Mouse (Mus musculus) hindbrain, embryonic 13.5 days (tissue): ENCODE data around the gene Ppp2r2d. TPM values are rescaled to one million over a fixed set of nuclear protein-coding genes. Genes with fewer than 3 reads are reported as not detected.

Source experiments
- ATAC-seq: fragments of 200-750 bp; cut with Nextera tagmentation; 2 replicates; pipeline ENCODE4 v1.8.0; 2017; ENCODE audit warnings: moderate TSS enrichment; ENCODE audit not compliant: low FRiP score
- H3K27ac ChIP-seq: fragments of 300-500 bp; sonication (generic); 2 replicates; pipeline ENCODE4 v1.5.1; 2015; ENCODE audit warnings: inconsistent platforms, mild to moderate bottlenecking, moderate library complexity
- H3K27me3 ChIP-seq: fragments of 300-500 bp; sonication (generic); 2 replicates; pipeline ENCODE4 v1.6.1; 2015; ENCODE audit warnings: mild to moderate bottlenecking, inconsistent platforms
- H3K36me3 ChIP-seq: fragments of 300-500 bp; sonication (generic); 2 replicates; pipeline ENCODE4 v1.6.1; 2015; ENCODE audit warnings: mild to moderate bottlenecking, inconsistent platforms
- H3K4me1 ChIP-seq: fragments of 300-500 bp; sonication (generic); replicated peaks from 2 replicates; pipeline ENCODE4 v1.6.1; 2015; ENCODE audit warnings: inconsistent platforms
- H3K4me2 ChIP-seq: fragments of 300-500 bp; sonication (generic); 2 replicates; pipeline ENCODE4 v1.6.1; 2015; ENCODE audit warnings: inconsistent platforms, mild to moderate bottlenecking, moderate library complexity
- H3K4me3 ChIP-seq: fragments of 300-500 bp; sonication (generic); 2 replicates; pipeline ENCODE4 v1.5.1; 2015; ENCODE audit warnings: mild to moderate bottlenecking, inconsistent platforms
- H3K9ac ChIP-seq: fragments of 300-500 bp; sonication (generic); 2 replicates; pipeline ENCODE4 v1.6.1; 2015; ENCODE audit warnings: mild to moderate bottlenecking, inconsistent platforms
- H3K9me3 ChIP-seq: fragments of 300-500 bp; sonication (generic); 2 replicates; pipeline ENCODE4 v1.6.1; 2016; ENCODE audit warnings: inconsistent platforms
- WGBS: fragments of 180-500 bp; shearing (Covaris S2); methylation state at CpG from one replicate; pipeline ENCODE4 v1.1.7; 2015; 5-methylcytosine and 5-hydroxymethylcytosine counted together
- polyA plus RNA-seq: library from polyadenylated mRNA; unstranded; fragments of >200 nt; fragmentation: Nextera tagmentation; extraction: Ambion mirVana; gene quantifications from 2 replicates; pipeline ENCODE4 v1.2.1, GENCODE M21; 2015

The Ppp2r2d gene
- polyA plus RNA-seq, 1 experiment from 2014 or later = 76.0 TPM

GRCm38 (mm10) chr7:138908768-138909276 lies 62.9 kb downstream of the Ppp2r2d start:
- Histone ChIP-seq H3K27me3 (peaks cover 20% of the 10 kb centered on the region), H3K9ac (peak overlapping the region; percentile 90), H3K4me1 (peaks cover 37% of the 10 kb centered on the region), H3K27ac (peak overlapping the region; percentile 61; the same call in 1 of the 2 replicates), H3K4me3 (peak overlapping the region; percentile 72), H3K9me3 (no peaks in the 10 kb centered on the region), H3K36me3 (no peaks in the 10 kb centered on the region), H3K4me2 (peak overlapping the region; percentile 80)
- WGBS = 4% methylated on average over 10 of the region's 10 CpGs
- peak; percentile 78; the same call in 1 of the 2 replicates for ATAC-seq

DNA sequence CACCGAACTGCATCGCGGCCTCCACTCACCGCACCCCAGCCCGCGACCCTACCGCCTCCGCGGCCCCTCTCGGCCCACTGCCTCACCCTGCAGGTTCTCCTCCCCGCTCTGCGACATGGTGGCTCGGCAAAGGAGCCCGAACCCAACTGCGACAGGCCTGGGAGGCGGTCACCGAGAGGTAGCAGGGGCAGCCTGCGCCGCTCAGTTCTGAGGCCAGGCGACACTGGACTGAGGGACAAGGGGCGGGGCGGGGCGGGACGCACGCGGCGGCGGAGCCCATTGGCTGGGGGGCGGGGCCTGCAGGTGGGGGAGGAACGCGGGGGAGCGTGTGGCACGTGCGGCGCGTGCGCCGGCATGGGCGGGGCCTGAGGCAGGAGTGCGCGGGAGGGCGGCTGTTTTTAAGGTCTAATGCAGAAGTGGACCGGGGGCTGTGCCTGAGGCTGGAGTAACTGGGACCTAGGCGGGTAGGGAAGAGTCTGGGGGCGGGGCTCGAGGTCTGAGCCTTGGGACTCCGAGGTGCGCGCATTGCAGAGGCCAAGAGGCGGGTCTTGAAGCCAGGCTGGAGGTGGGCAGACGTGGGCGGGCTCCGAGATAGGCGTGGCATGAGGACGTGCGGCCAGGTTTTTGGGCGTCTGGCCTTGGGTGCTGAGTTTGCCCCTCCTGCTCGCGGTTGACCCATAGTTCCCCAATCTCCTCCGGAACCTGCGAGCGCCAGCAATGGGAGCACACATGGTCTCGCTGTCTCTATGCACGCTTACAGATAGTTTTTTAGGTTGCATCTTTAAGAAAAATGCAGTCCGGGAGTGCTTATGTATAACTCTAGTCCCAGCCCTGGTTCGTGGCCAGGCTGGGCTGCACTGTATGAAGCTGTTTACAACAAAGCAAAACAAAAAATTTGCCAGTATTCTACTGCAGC lies 63.7 kb downstream of the Ppp2r2d start, which contains the start of gene Bnip3:
TSS of gene Bnip3 (minus strand) at position 243 of the 916 bp plus-strand sequence.
- Histone ChIP-seq H3K4me1 (peaks cover 37% of the 10 kb centered on the region), H3K9ac (peak within 1 kb of the TSS; percentile 90), H3K4me2 (peak within 1 kb of the TSS; percentile 80), H3K36me3 (no peaks in the 10 kb centered on the region), H3K27ac (peak within 1 kb of the TSS; percentile 61), H3K4me3 (peak within 1 kb of the TSS; percentile 72), H3K27me3 (peaks cover 20% of the 10 kb centered on the region), H3K9me3 (no peaks in the 10 kb centered on the region)
- WGBS = under 1% methylated on average over 54 of the region's 66 CpGs
- ATAC-seq = peak; percentile 96

DNA sequence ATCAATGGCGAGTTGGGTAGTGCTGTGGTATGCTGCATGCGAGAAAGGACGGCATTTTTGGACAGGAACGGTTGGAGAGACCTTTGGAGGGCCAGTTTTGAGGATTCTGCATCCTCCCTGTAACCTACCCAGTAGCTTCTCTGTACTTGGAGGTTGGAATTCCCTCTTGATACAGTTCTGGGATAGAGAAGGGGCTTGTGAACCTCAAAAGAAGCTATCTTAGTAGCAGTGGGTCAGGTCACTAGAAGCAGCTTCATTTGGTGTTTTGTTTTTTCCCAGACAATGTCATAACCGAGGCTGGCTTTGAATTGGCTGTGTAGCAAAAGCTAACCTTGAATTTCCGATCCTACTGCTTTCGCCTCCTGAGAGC lies 64.3 kb downstream of the Ppp2r2d start:
- WGBS = 26% methylated on average over 7 of the region's 7 CpGs
- H3K27me3 ChIP-seq = peaks cover 20% of the 10 kb centered on the region
- no peak for ATAC-seq
- H3K27ac ChIP-seq = no peak overlapping the region
- H3K4me2 ChIP-seq = peak overlapping the region; percentile 80
- H3K4me3 ChIP-seq = peak overlapping the region; percentile 72
- peaks cover 37% of the 10 kb centered on the region for H3K4me1 ChIP-seq
- H3K36me3 ChIP-seq = no peaks in the 10 kb centered on the region
- no peaks in the 10 kb centered on the region for H3K9me3 ChIP-seq
- peak overlapping the region; percentile 90 for H3K9ac ChIP-seq

DNA sequence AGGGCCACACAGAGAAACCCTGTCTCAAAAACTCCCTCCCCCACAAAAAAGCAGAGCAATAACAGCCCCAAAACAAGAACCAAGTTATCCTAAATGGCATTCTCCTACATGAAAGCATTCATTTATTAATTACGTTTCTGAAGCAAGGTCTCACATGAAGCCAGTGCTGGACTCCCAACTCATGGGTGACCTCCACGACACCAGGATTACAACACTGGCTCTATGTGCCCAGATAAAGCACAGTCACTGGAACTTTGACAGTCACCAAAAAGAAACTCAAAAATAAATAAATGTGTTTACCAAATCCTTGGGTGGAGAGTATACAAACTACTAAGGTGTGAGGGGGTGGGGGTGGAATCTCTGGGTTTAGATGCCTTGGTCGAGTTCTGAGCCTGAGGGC lies 67.7 kb downstream of the Ppp2r2d start:
- peaks cover 11% of the 10 kb centered on the region for H3K4me1 ChIP-seq
- H3K27ac ChIP-seq = no peak overlapping the region
- no peak overlapping the region for H3K9ac ChIP-seq
- WGBS = 83% methylated on average over 3 of the region's 3 CpGs
- ATAC-seq = no peak
- no peaks in the 10 kb centered on the region for H3K36me3 ChIP-seq
- H3K4me2 ChIP-seq = no peak overlapping the region
- H3K27me3 ChIP-seq = peaks cover 16% of the 10 kb centered on the region
- no peak overlapping the region for H3K4me3 ChIP-seq
- H3K9me3 ChIP-seq = no peaks in the 10 kb centered on the region

GRCm38 (mm10) chr7:138919156-138919944 lies 73.5 kb downstream of the Ppp2r2d start:
- peak; percentile 54; the same call in 1 of the 2 replicates for ATAC-seq
- H3K27me3 ChIP-seq = no peaks in the 10 kb centered on the region
- no peaks in the 10 kb centered on the region for H3K9me3 ChIP-seq
- H3K4me2 ChIP-seq = peak overlapping the region; percentile 55
- H3K9ac ChIP-seq = peak overlapping the region; percentile 43
- no peaks in the 10 kb centered on the region for H3K36me3 ChIP-seq
- 5% methylated on average over 26 of the region's 26 CpGs for WGBS
- no peak overlapping the region; the same call in 1 of the 2 replicates for H3K27ac ChIP-seq
- H3K4me1 ChIP-seq = peaks cover 9% of the 10 kb centered on the region
- peak overlapping the region; percentile 28 for H3K4me3 ChIP-seq

GRCm38 (mm10) chr7:138921611-138922010 lies 75.7 kb downstream of the Ppp2r2d start:
- Histone ChIP-seq H3K27ac (no peak overlapping the region), H3K36me3 (no peaks in the 10 kb centered on the region), H3K4me2 (no peak overlapping the region), H3K4me3 (no peak overlapping the region), H3K9ac (no peak overlapping the region), H3K9me3 (no peaks in the 10 kb centered on the region), H3K4me1 (peaks cover 9% of the 10 kb centered on the region), H3K27me3 (no peaks in the 10 kb centered on the region)
- 97% methylated on average over 8 of the region's 8 CpGs for WGBS
- ATAC-seq = no peak

GRCm38 (mm10) chr7:138923756-138924425 lies 78.0 kb downstream of the Ppp2r2d start:
- Histone ChIP-seq H3K9ac (no peak overlapping the region), H3K27ac (no peak overlapping the region), H3K27me3 (no peaks in the 10 kb centered on the region), H3K4me3 (no peak overlapping the region), H3K9me3 (no peaks in the 10 kb centered on the region), H3K4me2 (no peak overlapping the region), H3K36me3 (no peaks in the 10 kb centered on the region), H3K4me1 (peaks cover 9% of the 10 kb centered on the region)
- 11% methylated on average over 3 of the region's 3 CpGs for WGBS
- no peak for ATAC-seq

DNA sequence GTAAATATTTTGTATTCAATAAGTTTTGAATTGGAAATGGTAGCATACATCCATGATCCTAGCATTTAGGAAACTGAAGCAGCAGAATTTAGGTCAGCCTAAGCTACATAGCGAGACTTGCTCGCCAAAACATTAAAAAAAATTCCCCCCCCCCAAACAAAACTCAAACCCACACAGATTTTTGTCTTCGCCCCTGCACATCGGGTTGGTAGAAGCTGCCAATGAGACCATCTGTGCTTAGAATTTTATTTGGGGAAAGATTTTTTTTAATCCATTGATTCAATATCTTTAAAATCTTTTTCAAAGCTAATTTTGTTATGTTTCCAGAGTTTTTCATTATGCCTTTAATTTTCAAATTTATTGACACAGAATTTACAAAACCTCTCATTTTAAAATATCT lies 82.6 kb downstream of the Ppp2r2d start:
- H3K36me3 ChIP-seq = no peaks in the 10 kb centered on the region
- WGBS = 91% methylated on average over 4 of the region's 4 CpGs
- H3K4me1 ChIP-seq = no peaks in the 10 kb centered on the region
- no peaks in the 10 kb centered on the region for H3K27me3 ChIP-seq
- H3K27ac ChIP-seq = no peak overlapping the region
- H3K4me3 ChIP-seq = no peak overlapping the region
- H3K9me3 ChIP-seq = no peaks in the 10 kb centered on the region
- no peak overlapping the region for H3K9ac ChIP-seq
- no peak for ATAC-seq
- H3K4me2 ChIP-seq = no peak overlapping the region

Other genes with a start within 250 kb of the Ppp2r2d start
- gene Mapk1ip1, start 194 bp downstream of the Ppp2r2d start, polyA plus RNA-seq = 29.1 and 30.8 TPM in 2 replicates
- 89.9 and 92.0 TPM in 2 replicates for gene Bnip3, start 63.4 kb downstream of the Ppp2r2d start, polyA plus RNA-seq
- 4.3 and 5.1 TPM in 2 replicates for gene Jakmip3, start 94.7 kb downstream of the Ppp2r2d start, polyA plus RNA-seq
- gene Dpysl4, start 239.9 kb downstream of the Ppp2r2d start, polyA plus RNA-seq = 265 and 280 TPM in 2 replicates